Mouse (Mus musculus): Measurements from ENCODE around the gene Selenoo. TPM values are rescaled to one million over a fixed set of nuclear protein-coding genes. Genes with fewer than 3 reads are reported as not detected.

Gene Selenoo
- polyA plus RNA-seq, 1 experiment = 45.8 TPM

DNA sequence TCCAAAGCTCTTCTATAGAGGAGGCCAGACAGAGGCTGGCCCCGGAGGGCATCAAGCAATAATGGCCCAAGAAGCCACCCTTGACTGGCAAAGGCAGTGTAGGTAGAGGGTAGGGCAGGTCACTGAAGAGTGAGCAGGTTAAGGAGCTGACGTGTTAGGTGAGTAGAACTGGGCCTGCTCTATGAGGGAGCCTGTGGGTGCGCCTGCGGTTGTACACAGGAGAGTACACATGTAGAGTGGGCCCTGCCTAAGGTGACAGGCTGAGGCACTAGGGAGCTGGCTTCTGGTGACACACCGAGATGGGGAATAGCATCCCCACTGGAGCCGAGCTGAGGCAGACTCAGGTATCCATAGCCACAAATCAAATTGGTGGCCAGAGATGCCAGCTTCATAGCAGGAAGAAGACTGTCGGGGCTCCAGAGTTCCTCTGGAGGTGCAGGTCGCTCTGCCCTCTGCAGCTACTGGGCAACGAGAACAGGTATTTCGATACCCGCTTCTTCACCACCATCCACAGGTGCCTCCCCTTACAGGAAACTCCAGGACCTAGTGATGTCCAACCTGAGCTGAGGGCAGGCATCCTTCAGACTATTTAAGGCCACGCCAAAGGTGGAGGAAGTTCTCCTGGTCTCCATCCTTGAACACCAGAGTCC is 27.9 kb upstream of the Selenoo start:
- peaks cover 17% of the 10 kb centered on the region for H3K27me3 ChIP-seq (ENCODE audit: control insufficient read depth, insufficient read depth, low read length)
- no peaks in the 10 kb centered on the region for H3K36me3 ChIP-seq (ENCODE audit: control insufficient read depth, insufficient read depth, low read length)
- WGBS = 92% methylated on average over 12 of the region's 12 CpGs
- no peak overlapping the region for H3K27ac ChIP-seq (ENCODE audit: insufficient read depth, low read depth, low read length)
- peaks cover 13% of the 10 kb centered on the region; the same call in 1 of the 2 replicates for H3K4me1 ChIP-seq (ENCODE audit: control insufficient read depth, insufficient read depth, insufficient read length, low read length)
- TF ChIP-seq CTCF (IDR thresholded peaks at IDR 0.05; ENCODE audit: extremely low read depth, insufficient read length, insufficient replicate concordance, low read depth, low read length) (no peak), POLR2A (IDR thresholded peaks at IDR 0.05; ENCODE audit: low read depth, low read length) (no peak)
- H3K4me3 ChIP-seq (ENCODE audit: low read depth, low read length) = no peak overlapping the region

DNA sequence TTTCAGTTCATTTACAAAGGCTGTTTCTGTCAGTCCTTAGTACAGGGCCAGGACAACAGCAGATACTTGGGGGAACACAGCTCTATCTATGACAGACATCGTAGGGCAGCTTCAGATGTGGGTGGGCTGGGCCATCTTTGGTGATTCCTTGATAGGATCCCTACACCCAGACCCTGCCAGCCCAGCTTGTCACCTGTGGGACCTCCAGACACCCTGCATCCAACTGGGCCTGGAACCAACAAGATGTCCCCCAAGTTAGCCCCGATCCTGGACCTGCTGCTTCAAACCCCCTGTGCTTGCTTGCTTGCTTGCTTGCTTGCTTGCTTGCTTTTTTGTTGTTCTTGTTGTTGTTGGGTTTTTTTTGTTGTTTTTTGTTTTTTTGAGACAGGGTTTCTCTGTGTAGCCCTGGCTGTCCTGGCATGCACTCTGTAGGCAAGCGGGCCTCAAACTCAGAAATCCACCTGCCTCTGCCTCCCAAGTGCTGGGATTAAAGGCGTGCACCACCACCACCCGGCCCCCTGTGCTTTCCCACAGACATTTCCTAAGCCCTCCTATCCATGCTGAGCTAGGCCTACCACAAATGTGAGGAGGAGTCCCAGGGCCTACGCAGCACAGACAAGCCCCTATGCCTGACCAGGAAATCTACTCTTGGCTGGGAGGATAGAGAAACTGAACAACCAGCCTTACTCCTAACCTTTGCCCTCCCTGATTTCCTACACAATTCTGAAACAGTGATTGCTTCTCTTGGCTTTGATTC is 26.9 kb upstream of the Selenoo start:
- Histone ChIP-seq H3K4me1 (ENCODE audit: control insufficient read depth, insufficient read depth, insufficient read length, low read length) (peaks cover 13% of the 10 kb centered on the region; the same call in 1 of the 2 replicates), H3K27ac (ENCODE audit: insufficient read depth, low read depth, low read length) (no peak overlapping the region), H3K27me3 (ENCODE audit: control insufficient read depth, insufficient read depth, low read length) (peaks cover 17% of the 10 kb centered on the region), H3K36me3 (ENCODE audit: control insufficient read depth, insufficient read depth, low read length) (no peaks in the 10 kb centered on the region), H3K4me3 (ENCODE audit: low read depth, low read length) (no peak overlapping the region)
- TF ChIP-seq POLR2A (IDR thresholded peaks at IDR 0.05; ENCODE audit: low read depth, low read length) (no peak), CTCF (IDR thresholded peaks at IDR 0.05; ENCODE audit: extremely low read depth, insufficient read length, insufficient replicate concordance, low read depth, low read length) (no peak)
- 73% methylated on average over 6 of the region's 6 CpGs for WGBS

DNA sequence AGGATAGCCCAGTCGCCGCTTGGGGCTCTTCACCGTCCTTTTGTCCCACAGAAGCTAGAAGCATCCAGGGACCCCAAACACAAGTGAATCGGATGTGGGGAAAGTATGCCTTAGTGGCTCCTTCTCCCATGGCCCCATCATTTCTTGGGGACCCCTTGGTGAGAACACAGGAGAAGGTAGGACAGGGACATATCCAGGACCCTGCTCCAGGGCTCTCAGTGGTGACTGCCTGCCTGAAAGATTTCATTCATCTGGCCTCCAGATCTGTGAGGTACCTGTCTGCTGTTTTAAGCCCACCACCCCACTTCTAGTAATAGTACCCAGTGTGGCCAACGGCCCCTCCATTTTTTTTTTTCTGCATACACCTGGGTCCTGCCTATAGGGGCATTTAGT is 26.4 kb upstream of the Selenoo start:
- Histone ChIP-seq H3K36me3 (ENCODE audit: control insufficient read depth, insufficient read depth, low read length) (no peaks in the 10 kb centered on the region), H3K27me3 (ENCODE audit: control insufficient read depth, insufficient read depth, low read length) (peaks cover 17% of the 10 kb centered on the region), H3K4me1 (ENCODE audit: control insufficient read depth, insufficient read depth, insufficient read length, low read length) (peaks cover 17% of the 10 kb centered on the region; the same call in 1 of the 2 replicates), H3K27ac (ENCODE audit: insufficient read depth, low read depth, low read length) (no peak overlapping the region), H3K4me3 (ENCODE audit: low read depth, low read length) (no peak overlapping the region)
- TF ChIP-seq POLR2A (IDR thresholded peaks at IDR 0.05; ENCODE audit: low read depth, low read length) (no peak), CTCF (IDR thresholded peaks at IDR 0.05; ENCODE audit: extremely low read depth, insufficient read length, insufficient replicate concordance, low read depth, low read length) (no peak)
- WGBS = 48% methylated on average over 5 of the region's 5 CpGs

DNA sequence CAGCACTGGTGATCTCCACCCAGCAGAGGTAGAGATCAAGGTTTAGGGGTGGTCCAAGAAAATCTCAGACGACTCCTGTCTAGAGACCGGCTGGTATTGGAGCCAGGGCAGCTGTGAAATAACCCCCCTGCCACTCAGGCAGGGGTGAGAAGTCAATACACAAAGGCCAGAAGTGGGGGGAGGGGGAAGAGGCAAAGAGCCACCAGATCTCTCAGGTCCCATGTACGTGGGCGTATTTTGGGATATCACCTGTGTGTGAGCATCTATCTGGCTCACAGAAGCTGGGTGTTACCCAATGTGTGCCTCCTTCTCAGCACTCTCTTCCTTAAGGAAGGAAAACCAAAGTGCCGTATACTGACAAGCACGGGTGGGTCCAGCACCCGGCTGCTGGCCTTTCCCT is 25.9 kb upstream of the Selenoo start:
- TF ChIP-seq CTCF (IDR thresholded peaks at IDR 0.05; ENCODE audit: extremely low read depth, insufficient read length, insufficient replicate concordance, low read depth, low read length) (no peak), POLR2A (IDR thresholded peaks at IDR 0.05; ENCODE audit: low read depth, low read length) (no peak)

DNA sequence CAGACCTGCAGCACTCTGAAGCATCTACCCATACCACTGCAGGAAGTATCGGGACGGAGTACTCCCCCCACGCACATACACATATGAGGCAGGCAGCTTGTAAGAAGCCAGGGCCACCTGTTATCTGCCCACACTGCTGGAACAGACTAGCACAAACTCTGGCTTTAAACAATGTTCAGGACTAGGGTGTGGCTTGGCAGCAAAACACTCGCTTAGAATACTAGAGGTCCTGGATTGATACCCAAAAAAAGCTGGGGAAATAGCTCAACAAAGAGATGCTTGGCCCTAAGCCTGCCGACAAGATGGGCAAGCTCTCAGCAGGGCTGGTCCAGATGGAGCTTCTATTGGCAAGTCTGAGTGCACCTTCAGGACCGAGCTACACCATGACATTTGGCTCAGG is 25.3 kb upstream of the Selenoo start:
- 54% methylated on average over 6 of the region's 6 CpGs for WGBS
- Histone ChIP-seq H3K36me3 (ENCODE audit: control insufficient read depth, insufficient read depth, low read length) (no peaks in the 10 kb centered on the region), H3K27me3 (ENCODE audit: control insufficient read depth, insufficient read depth, low read length) (peaks cover 17% of the 10 kb centered on the region), H3K4me1 (ENCODE audit: control insufficient read depth, insufficient read depth, insufficient read length, low read length) (peaks cover 24% of the 10 kb centered on the region), H3K27ac (ENCODE audit: insufficient read depth, low read depth, low read length) (no peak overlapping the region), H3K4me3 (ENCODE audit: low read depth, low read length) (no peak overlapping the region)
- TF ChIP-seq POLR2A (IDR thresholded peaks at IDR 0.05; ENCODE audit: low read depth, low read length) (no peak), CTCF (IDR thresholded peaks at IDR 0.05; ENCODE audit: extremely low read depth, insufficient read length, insufficient replicate concordance, low read depth, low read length) (no peak)

More for the DNA sequence above, 25.9 kb upstream of the Selenoo start:
- H3K4me3 ChIP-seq (ENCODE audit: low read depth, low read length) = no peak overlapping the region
- WGBS = 81% methylated on average over 7 of the region's 7 CpGs
- peaks cover 19% of the 10 kb centered on the region for H3K4me1 ChIP-seq (ENCODE audit: control insufficient read depth, insufficient read depth, insufficient read length, low read length)
- H3K36me3 ChIP-seq (ENCODE audit: control insufficient read depth, insufficient read depth, low read length) = no peaks in the 10 kb centered on the region
- H3K27me3 ChIP-seq (ENCODE audit: control insufficient read depth, insufficient read depth, low read length) = peaks cover 17% of the 10 kb centered on the region
- H3K27ac ChIP-seq (ENCODE audit: insufficient read depth, low read depth, low read length) = no peak overlapping the region

DNA sequence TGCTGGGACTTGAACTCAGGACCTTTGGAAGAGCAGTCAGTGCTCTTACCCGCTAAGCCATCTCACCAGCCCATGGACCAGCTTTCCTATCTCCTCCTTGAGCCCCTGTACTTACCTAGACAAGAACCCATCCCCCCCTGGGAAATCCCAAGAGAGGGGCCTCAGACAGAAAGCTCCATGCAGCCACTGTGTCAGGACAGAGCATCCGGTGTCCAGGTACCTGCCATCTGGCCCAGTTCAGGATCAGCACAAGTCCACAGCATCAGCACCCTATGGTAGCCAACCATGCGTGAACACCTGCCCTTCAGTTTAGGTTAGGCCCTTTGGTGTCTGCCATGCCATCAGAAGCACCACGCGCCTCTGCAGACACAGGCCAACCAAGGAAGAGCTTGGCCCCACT is 24.0 kb upstream of the Selenoo start:
- Histone ChIP-seq H3K36me3 (ENCODE audit: control insufficient read depth, insufficient read depth, low read length) (no peaks in the 10 kb centered on the region), H3K27me3 (ENCODE audit: control insufficient read depth, insufficient read depth, low read length) (peaks cover 5% of the 10 kb centered on the region), H3K4me3 (ENCODE audit: low read depth, low read length) (no peak overlapping the region), H3K4me1 (ENCODE audit: control insufficient read depth, insufficient read depth, insufficient read length, low read length) (peaks cover 27% of the 10 kb centered on the region), H3K27ac (ENCODE audit: insufficient read depth, low read depth, low read length) (no peak overlapping the region)
- TF ChIP-seq CTCF (IDR thresholded peaks at IDR 0.05; ENCODE audit: extremely low read depth, insufficient read length, insufficient replicate concordance, low read depth, low read length) (no peak), POLR2A (IDR thresholded peaks at IDR 0.05; ENCODE audit: low read depth, low read length) (no peak)
- WGBS = 93% methylated on average over 5 of the region's 5 CpGs

DNA sequence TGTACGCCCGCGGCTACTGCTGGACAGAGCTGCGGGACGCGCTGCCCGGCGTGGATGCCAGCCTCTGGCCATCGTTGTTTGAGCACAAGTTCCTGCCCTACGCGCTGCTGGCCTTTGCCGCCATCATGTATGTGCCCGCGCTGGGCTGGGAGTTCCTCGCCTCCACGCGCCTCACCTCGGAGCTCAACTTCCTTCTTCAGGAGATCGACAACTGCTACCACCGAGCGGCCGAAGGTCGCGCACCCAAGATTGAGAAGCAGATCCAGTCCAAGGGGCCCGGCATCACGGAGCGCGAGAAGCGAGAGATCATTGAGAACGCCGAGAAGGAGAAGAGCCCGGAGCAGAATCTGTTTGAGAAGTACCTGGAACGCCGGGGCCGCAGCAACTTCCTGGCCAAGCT is 21.3 kb upstream of the Selenoo start:
- no peaks in the 10 kb centered on the region for H3K36me3 ChIP-seq (ENCODE audit: control insufficient read depth, insufficient read depth, low read length)
- no peaks in the 10 kb centered on the region for H3K27me3 ChIP-seq (ENCODE audit: control insufficient read depth, insufficient read depth, low read length)
- H3K4me1 ChIP-seq (ENCODE audit: control insufficient read depth, insufficient read depth, insufficient read length, low read length) = peaks cover 25% of the 10 kb centered on the region
- 20% methylated on average over 35 of the region's 35 CpGs for whole genome bisulfite sequencing
- peak overlapping the region; percentile 42 for H3K4me3 ChIP-seq (ENCODE audit: low read depth, low read length)
- no peak overlapping the region for H3K27ac ChIP-seq (ENCODE audit: insufficient read depth, low read depth, low read length)
- TF ChIP-seq POLR2A (IDR thresholded peaks at IDR 0.05; ENCODE audit: low read depth, low read length) (no peak), CTCF (IDR thresholded peaks at IDR 0.05; ENCODE audit: extremely low read depth, insufficient read length, insufficient replicate concordance, low read depth, low read length) (no peak)

All from small intestine, adult 2 months (tissue).